Mouse (Mus musculus): Measurements from ENCODE around the gene Ccl1.

The Ccl1 gene

DNA sequence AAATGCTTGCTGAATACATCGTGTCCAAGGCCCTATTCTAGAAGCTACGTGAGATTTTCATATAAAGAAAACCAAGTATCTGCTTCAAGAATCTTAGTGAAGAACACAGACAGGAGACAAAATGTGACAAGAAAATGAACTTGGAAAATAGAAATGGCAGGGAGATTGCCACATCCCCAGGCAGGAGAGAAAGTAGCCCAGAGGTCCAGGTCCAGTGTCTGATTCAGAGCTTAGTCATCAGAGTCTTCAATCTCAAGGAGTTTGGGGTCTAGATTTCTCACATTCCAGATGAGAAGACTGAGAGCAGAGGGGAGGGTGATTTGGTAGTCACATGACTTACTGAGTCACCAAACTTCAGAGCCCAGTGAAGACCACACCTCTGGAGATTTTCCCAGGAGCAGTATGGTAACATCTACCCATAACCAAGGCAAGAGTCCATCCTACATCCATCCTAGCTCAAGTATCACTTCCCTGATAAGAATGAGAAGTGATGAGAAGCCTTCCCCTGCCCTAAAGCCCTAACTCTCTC lies 98.5 kb downstream of the Ccl1 start:
- DNase-seq (ENCODE audit: low read depth, low spot score), result no peak

DNA sequence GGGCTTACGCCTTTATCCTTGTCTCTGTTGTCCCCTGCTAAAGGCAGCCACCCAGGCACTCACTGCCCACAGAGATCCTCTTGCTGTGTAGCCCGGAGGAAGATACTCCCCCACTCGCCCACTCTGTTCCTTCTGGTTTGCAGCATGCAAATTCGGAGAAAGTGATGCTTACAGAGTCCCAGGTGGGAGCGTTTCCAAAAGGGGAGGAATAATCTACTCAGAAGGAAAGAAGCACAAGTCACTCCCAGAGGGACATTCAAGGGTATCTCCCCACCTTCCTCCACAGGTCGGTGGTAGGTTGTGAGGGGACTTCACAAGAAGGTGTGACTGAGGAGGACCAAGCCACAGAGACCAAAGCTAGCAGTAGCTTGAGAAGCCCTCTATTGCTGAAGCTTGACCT lies 100.3 kb downstream of the Ccl1 start:
- no peak for DNase-seq (ENCODE audit: low read depth, low spot score)

DNA sequence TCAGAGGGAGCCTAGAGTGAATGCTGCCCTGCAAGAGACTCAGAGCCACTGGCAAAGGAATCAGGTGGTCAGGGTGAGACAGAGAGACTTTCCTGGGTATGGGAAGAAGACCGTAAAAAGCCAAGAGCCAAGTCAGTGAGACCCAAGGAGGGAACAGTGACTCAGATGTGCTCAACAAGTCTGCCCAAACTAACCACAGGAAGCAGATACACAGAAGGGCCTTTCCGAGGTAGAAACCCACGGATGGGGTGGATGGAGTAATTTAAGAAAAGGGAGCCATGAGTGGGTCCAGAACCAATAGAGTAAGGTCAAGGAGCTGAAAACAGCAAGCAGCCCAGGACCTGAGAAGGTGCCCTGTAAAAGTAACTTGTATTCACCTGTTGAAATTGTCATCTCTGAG lies 101.8 kb downstream of the Ccl1 start:
- DNase-seq (ENCODE audit: low read depth, low spot score), result no peak

DNA sequence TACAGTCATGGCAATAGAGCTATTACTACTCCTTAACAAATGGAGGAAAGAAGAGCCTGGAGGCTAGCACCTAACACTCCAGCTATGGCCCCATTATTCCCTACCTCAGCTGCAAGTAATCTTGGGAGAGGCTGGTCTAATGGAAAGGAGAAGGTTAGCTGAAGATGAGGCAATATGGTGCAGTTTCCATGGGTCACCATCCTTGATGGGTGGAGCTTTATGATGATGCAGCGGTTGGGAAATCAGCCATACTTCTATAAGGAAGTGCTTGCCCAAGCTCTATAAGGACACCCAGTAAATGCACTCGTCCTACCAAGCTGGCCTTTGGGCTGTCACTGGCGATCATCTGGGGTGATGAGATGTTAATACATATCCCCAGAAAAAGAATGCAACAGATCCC lies 107.7 kb downstream of the Ccl1 start:
- no peak for DNase-seq (ENCODE audit: low read depth, low spot score)

DNA sequence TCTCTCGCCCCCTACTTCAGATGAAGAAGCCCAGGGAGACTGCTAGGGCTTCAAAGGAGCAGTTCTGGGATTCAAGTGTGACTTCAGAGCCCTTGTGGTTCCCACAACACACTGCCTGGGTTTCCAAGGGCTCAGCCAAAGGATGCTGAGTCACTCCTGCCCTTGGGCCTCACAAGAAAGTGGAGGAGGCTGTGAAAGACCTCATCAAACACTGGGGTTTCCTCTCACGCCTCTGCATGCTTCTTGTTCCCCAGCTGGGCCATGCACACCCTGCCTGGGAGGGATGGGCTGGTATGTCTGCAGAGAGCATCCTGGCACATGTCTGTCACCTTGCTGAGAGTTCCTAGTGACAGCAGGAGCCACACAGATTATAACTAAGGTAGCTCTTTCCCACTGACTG lies 110.5 kb downstream of the Ccl1 start:
- DNase-seq (ENCODE audit: low read depth, low spot score), result no peak

DNA sequence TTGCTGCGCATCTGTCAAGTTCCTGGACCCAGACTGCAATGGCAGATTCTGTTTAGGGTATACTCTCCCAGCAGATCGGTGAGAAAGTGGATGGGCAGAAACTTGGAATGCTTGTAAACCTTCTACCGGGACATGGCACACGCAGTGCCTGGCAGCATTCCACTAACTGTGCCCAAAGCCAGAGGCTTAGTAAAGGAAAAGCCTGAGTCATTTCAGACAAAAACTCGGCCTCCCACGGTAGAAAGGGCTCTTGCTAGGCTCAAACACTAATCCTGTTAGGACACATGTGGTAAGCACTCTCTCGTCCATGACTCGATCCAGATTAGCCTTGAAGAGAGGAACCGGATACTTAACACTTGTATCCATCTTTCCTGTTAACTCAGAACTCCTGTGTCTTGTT lies 111.7 kb downstream of the Ccl1 start:
- DNase-seq (ENCODE audit: low read depth, low spot score), result no peak

DNA sequence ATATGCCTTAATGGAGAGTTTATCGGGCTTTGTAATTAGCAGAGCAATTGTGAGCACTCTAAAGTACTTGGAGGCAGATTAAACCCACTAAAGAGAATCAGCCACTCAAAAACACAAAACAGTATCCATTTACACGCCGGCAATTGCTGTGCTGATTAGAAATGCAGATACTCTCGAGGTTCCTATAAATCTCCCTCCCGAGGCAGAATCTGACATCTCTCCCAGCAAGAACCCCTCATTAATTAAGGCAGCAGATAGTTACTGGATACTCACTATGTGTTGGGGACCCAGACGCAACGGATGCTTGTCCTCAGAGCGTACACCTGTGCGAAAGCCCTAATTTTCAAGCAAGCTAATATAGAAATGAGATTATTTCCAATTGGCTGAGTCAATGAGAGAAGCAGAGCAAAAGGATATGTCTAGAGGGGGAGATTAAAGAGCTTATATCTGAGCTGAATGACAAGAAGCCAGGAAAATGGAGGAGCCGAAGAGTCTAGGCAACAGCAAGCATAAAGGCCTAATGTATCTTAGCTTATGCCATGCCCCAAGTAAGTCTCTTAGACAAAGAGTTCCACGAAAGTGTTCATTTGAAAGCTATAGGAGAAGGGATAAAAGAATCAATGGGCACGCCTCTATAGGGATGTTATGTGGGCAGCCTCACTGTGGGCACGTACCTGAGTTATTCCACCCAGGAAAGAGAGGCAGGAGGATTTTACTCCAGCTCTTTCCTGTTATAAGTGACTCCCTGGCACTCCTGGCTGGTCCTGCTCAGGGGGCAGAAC lies 115.5 kb downstream of the Ccl1 start:
- no peak for DNase-seq (ENCODE audit: low read depth, low spot score)

DNA sequence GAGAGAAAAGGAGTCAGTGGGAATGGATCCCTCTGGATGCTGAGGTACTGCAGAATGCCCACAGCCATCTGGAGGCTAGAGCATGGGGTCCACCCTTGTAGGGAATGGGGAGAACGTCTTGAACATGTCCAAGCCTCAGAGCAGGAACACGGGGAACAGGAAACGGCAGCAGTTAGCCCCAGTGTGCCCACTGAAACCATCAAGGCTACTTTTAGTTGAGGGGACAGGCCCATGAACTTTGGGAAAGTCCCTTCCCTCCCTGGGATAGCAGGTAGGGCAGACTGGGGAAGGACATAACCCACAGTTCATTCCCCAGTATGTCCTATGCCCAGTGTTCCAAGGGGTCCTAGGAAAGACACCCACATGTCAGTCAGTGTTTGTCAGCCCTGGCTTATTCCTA lies 119.8 kb downstream of the Ccl1 start:
- DNase-seq (ENCODE audit: low read depth, low spot score), result no peak

DNA sequence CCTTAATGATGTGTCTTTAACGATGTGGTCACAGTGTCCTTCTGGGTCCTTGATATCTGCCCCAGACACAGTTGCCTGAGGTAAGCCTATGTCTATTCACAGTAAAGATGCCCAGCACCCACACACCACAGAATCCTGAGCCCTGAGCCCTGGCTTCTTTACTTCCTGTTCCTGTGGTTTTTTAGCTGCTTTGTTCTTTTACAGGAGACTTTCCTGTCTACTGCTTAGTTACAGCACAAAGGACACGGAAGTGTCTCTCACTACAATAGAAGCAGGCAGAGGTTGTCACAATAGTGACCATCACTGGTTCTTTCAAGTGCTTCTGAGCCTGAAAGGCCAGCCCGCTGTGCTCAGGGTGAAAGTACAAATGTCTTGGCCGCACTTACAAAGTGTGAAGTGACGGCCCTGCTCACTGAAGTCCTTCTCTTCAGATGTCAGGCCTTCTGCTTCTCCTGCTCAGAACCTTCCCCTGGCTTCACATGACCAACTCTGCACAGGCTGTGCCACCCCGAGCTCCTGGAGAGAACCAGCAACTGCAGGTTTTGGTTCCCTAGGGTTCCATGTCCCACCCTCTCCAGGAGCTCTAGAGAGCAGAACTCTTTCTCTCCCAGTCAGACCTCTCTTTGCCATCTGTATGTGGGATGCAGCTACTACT lies 122.1 kb downstream of the Ccl1 start:
- DNase-seq (ENCODE audit: low read depth, low spot score), result peak; percentile 48

DNA sequence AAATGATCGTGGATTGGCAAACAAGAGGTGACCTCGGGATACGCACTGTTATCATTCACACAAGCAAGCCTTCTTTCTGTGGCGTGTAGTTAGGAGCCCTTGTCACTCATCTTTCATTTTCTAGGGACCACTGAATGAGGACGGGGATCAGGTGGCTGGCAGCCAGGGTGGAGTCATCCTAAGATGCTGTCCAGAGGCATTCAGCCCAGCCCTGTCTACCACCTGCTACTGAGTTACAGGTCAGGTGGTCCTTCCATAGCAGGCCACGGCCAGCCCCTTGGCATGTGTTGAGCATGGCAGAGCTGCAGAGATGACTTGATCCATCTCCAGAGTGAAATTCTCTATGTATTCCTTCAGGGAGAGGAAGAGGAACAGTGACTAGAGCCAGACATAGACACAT lies 123.1 kb downstream of the Ccl1 start:
- no peak for DNase-seq (ENCODE audit: low read depth, low spot score)

DNA sequence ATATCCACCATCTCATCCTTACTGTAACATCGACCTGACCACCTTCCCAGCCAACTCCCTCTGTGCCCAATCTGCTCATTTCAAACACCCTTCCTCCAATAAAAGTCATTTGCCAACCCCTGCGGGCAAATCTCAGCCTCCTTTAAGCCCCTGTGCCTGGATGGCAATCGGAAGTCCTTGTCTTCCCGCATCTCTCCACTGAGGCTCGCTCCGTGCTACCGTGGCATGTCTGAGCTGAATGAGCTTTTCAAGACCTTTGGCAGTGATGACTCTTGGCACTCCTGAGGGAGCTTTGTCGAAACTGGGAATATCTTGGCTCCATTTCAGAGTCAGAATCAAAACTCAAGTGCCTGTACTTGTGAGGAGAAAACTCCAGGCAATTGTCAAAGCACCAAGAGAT lies 124.2 kb downstream of the Ccl1 start:
- no peak for DNase-seq (ENCODE audit: low read depth, low spot score)

DNA sequence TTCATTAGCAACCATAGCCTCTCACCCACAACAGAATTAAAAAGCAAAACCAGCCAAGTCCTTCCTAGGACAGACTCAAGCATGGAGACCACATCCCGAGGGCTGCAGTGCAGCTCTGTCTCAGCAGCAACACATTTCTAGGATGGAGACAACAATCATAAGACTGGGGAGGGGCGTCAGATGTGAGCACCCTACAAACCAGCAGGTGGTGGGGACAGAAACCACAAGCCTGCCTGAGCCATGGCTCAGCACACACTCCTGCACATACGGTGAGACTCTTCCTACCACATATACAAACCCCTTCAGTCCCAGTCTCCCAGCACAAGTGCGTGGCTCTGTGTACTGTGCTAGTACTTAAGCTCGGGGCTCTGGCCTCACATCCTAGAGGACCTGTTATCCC lies 127.3 kb downstream of the Ccl1 start:
- DNase-seq (ENCODE audit: low read depth, low spot score), result no peak

DNA sequence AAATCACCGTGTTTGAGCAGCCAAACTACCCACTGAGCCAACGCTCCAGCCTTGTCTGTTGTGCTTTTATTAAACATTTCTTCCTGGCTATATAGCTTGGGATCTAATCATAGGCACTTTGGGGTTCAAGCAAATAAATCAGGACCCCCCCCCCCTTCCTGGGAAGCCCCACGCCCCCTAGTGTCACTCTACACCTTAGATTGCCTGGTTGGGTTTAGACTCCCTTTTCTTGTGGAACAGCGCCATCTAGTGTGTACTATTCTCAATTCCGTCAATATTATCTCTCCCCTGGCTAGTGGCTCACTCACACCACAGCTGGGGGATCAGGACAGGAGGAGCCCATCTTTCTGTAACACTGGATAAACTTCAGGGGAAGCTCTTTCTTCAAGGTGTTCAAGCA lies 127.8 kb downstream of the Ccl1 start:
- DNase-seq (ENCODE audit: low read depth, low spot score), result peak; percentile 66

DNA sequence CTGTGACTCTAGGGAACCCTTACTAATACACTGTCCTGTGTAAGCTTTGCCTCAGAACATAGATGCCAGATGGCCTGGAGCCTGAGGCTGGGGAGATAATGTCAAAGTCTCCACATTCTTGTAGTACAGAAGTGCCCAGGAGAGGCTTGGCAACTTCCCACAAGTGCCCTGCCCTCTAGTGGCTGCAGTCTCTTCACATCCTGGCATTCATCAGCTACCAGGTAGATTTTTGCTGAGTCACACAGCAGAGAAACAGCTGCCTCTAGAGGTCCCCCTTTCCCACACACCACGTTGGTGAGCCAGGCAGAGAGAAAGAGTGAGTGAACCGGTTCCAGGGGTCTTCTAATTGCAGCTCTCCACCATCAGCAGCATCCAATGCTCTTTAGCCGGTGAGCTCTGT lies 130.7 kb downstream of the Ccl1 start:
- peak; percentile 88 for DNase-seq (ENCODE audit: low read depth, low spot score)

DNA sequence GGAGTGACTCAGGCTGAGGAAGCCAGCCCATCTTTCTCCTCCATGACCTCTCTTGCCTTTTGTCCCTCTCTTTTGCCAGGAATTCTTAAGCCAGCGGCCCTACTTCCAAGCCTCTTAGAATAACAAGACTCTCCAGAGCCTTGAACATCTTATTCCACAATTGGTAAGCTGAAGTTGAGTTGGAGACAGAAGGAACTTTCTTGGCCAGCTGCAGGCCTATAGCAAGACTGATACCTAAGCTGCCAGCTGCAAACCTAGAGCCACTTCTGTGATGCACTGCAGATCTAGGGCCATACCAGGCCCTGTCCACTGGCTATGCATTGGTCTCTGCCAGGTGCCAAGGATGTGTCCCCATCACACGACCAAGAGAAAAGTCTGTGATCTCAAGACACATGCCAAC lies 132.0 kb downstream of the Ccl1 start:
- DNase-seq (ENCODE audit: low read depth, low spot score), result no peak

DNA sequence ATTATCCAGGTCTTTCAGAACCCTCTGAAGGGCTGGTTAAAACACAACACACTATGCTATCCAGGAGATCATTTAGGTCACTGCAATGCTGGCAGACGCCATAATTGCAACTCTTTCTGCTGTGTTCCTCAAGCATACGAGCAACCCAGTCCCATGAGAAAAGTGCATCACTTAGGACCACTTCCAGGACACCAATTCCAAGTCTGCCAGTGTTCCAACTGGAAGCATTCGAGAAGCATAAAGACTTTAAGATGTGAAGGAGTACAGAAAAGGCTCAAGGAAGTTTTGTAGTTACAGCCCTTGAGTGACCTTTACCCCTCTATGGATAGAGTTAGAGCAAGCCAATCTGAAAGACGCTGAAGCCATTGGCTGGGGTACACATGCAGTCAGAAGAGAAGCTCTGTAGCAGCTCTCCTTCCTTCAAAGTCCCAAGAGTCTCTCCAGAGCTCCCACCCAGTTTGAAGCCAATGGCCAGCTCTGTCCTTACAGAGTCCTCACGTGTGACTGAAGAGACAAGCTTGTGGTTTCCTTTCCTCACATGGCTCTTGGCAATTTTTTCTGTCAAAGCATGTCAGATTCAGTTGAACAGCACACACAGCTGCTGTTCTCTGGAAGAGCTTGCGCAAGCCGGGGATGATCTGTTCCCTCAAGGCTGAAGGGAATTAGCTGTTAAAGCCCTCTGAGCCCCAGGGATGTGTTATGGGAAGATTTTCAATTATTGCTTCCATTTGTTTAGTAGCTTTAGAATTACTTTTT lies 134.0 kb downstream of the Ccl1 start:
- DNase-seq (ENCODE audit: low read depth, low spot score), result no peak

DNA sequence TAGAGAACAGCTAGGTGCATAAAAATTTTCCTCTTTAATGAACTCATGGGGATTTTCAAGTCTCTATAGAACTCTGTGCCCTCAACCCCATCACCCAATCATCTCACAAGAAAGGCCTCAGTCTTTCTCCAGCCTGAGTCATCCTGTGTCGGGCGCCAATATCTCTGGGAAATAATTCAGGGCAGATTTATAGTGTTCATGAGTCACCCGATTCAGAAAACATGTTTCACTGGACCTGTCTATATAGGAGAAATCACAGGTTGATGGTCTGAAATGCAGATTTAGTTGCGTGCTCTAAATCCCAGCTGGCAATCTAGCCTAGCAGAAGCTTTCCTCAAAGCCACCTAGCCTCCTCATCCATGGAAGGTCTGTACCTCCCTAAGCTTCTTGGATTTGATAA lies 136.0 kb downstream of the Ccl1 start:
- no peak for DNase-seq (ENCODE audit: low read depth, low spot score)

DNA sequence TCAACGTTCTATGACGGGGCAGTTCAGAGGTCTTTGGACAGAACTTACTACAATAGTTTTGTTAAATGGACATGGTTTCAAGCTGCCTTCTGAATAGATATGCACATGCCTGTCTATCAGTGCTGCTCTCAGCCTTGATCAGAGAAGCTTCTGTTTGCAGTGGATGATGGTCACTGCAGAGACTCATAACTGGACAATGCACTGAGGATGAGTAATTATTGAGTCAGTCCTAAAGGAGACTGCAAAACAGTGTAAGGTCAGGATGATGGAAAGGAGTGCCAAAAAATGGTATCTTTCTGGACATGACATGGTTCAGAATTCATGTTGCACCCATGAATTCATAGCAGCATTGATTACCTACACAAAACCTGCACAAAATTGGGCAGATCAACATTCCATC lies 137.2 kb downstream of the Ccl1 start:
- no peak for DNase-seq (ENCODE audit: low read depth, low spot score)

DNA sequence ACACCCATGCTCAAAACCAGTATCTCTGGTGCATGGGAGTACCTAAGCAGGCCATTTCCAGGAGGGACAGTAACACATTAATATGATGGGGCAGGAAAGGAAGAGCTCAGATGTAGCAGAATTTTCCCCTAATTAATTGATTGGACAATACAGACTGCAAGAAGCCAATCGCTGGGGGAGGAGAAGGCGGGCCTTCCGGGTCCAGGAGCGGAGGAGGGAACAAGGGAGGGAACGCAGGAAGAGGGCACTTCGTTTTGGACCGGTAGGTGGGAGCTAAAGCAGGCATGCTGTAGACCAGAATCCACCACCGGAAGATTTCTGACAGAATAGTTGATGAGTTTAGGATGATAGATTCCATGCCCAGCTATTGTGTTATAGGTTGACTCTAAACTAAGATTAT lies 142.2 kb downstream of the Ccl1 start:
- DNase-seq (ENCODE audit: low read depth, low spot score), result no peak

DNA sequence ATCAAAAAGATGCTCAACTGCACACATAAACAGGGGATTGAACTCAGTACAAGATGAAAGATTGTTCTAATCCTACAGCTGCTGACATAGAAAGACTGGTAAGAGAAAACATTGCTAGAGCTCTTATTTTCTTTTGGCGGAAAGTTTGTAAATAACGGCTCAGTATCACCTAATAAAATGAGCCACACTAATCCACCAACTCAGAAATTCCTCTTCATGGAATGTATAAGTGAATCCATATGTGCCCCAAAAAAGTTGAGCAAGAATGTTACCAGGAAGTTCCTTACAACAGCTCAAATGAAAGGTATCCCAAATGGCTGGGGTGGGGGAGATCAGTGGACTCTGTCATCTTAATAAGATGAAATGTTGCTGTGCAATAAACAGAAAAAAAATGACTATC lies 146.4 kb downstream of the Ccl1 start:
- no peak for DNase-seq (ENCODE audit: low read depth, low spot score)

DNA sequence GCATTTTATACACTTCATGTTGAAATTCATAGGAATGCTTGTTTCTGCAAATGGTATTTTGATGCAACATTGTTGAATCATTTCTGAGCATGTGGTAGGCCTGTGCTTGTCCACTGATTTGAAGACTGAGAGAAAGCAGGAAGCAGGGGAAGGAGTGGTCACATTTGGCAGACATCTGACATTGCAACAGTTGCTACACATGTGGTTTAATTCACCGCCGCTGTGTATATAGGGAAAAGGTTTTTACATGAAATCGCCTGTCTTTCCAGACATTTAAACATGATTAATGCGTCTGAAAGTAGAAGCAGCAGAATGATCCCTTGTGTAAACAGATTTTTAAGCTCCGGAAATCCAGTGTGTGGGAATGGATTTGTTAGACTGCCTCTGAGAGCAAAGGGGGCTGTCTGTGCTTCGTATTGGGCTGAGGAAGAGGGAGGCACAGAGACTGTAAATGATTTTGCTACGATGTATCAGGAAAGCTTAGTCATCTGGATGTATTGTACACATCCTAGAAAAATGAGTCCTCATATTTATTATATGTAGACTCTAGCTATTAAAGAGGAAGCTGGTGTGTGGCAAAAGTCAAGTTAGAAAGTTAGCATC lies 165.9 kb downstream of the Ccl1 start:
- no peak for DNase-seq (ENCODE audit: low read depth, low spot score)

DNA sequence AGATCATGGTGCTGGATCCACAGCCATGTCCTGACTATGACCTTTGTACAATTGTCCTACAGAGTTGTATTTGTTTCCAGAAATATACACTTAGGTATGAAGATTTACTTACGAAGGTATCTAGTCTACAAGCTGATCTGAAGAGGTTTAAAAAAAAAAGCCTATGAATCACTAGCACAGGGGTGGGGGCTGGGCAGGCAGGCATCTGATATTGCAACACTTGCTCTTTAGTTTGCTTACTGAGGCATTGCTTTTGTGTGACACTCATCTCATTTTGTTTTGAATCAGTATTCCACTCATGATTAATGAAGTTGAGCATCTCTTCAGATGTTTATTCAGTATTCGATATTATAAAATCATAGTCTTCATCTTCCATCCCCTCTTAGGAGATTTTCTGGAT lies 169.3 kb downstream of the Ccl1 start:
- no peak for DNase-seq (ENCODE audit: low read depth, low spot score)
